Mouse (Mus musculus) layer of hippocampus, adult 18-20 months (tissue): ENCODE measurements around the gene Slc5a10. TPM values are rescaled to one million over a fixed set of nuclear protein-coding genes. Genes with fewer than 3 reads are reported as not detected.

Experiments
- DNase-seq, 2 experiments: peaks; one replicate each; pipeline ENCODE4 v3.0.0; 2022; ENCODE audit warnings: low spot score in 2 of 2
- total RNA-seq, 2 experiments: library from RNA; stranded (reverse); gene quantifications; 2 replicates each; pipeline ENCODE4 v1.2.3; 2021

The Slc5a10 gene
- total RNA-seq, 2 experiments from 2014 or later, result 0.36 to 0.37 TPM

DNA sequence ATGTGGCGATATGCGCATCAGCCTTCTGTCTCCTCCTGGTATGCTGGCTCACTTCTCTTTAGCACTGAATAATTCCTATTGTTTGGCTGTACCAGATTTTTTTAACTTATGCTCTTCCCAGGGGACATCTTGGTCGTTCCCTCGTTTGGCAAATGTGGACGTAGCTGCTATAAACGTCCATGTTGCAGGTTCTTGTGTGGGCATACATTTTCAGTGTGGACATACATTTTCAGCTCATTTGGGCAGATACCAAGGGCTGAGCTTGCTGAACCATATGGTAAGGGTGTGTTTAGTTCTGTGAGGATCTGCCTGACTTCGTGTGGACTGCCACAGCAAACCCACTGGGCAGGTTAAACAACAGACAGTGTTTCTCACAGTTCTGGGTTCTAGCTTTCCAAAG lies 95.5 kb downstream of the Slc5a10 start:
- no peak for DNase-seq

Other genes with a start within 250 kb of the Slc5a10 start
- 1 to 10 TPM; 4.3 to 4.8 TPM for gene Mfap4, start 235.4 kb downstream of the Slc5a10 start, total RNA-seq
- gene Mapk7, start 226.4 kb downstream of the Slc5a10 start, total RNA-seq, result 10 to 100 TPM; 26.6 to 27.4 TPM
- 10 to 100 TPM; 37.4 to 49.3 TPM for gene B9d1, start 215.7 kb downstream of the Slc5a10 start, total RNA-seq
- gene Epn2, start 141.1 kb downstream of the Slc5a10 start, total RNA-seq, result 100 to 1,000 TPM; 173 to 181 TPM
- gene Grap, start 67.6 kb downstream of the Slc5a10 start, total RNA-seq, result 1 to 10 TPM; 3.8 to 4.5 TPM
- gene Fam83g, start 36.7 kb downstream of the Slc5a10 start, total RNA-seq, result under 1 TPM in 1 of 2 experiments, not detected in 1; 0.07 TPM
- gene Prpsap2, start 41.3 kb upstream of the Slc5a10 start, total RNA-seq, result 10 to 100 TPM; 45.1 to 49.5 TPM
- gene Ulk2, start 134.2 kb upstream of the Slc5a10 start, total RNA-seq, result 10 to 100 TPM; 68.5 to 71.2 TPM
- 10 to 100 TPM; 36.1 to 37.6 TPM for gene Akap10, start 209.4 kb upstream of the Slc5a10 start, total RNA-seq
- gene Specc1, start 235.9 kb upstream of the Slc5a10 start, total RNA-seq, result 10 to 100 TPM; 91.4 to 93.9 TPM